Comparison of ENCODE assay signal across 8 mouse cellular contexts in genomic region chr1:191062781-191063485, GRCm38 (mm10). TPM values are rescaled to one million over a fixed set of nuclear protein-coding genes. Genes with fewer than 3 reads are reported as not detected.
DNase-seq lines count a peak whose midpoint lies in the region; ATAC-seq and TF ChIP-seq lines count a peak whose summit lies in the region.

Tatdn3 (minus strand) TSS chr1:191062932.
Nsl1 (plus strand) TSS chr1:191063012.

- peak; percentile 95 to 96 for DNase-seq in B cell, adult 2 months
- peak; percentile 72 to 85 for DNase-seq in heart, adult 9 months (ENCODE audit: low spot score in 2 of 2)
- DNase-seq in kidney, adult 9 months, result peak; percentile 88
- DNase-seq in limb, embryonic 14.5 days (ENCODE audit: low spot score), result peak; percentile 91
- peak; percentile 68 to 83 for DNase-seq in spleen, adult 2 months (ENCODE audit: low read depth in 1 of 2, low spot score in 2 of 2)

- under 1% methylated on average over 56 of the region's 56 CpGs for WGBS in embryonic facial prominence, embryonic 15.5 days
- under 1% methylated on average over 55 of the region's 56 CpGs for WGBS in limb, embryonic 14.5 days
- under 1% methylated on average over 56 of the region's 56 CpGs for WGBS in midbrain, embryonic 16.5 days
- under 1% methylated on average over 56 of the region's 56 CpGs for WGBS in spleen, adult 2 months

- peak; percentile 83 for ATAC-seq in embryonic facial prominence, embryonic 15.5 days (ENCODE audit: insufficient number of reproducible peaks, low FRiP score, low TSS enrichment, low read depth)
- ATAC-seq in limb, embryonic 14.5 days (ENCODE audit: low FRiP score, low read depth), result peak; percentile 92
- peak; percentile 94 for ATAC-seq in midbrain, embryonic 16.5 days

- H3K36me3 ChIP-seq in embryonic facial prominence, embryonic 15.5 days, result peaks cover 13% of the 10 kb centered on the region
- H3K36me3 ChIP-seq in limb, embryonic 14.5 days (ENCODE audit: control insufficient read depth, insufficient read depth, low read length), result peaks cover 28% of the 10 kb centered on the region
- no peaks in the 10 kb centered on the region for H3K36me3 ChIP-seq in midbrain, embryonic 16.5 days (ENCODE audit: control insufficient read depth, insufficient read depth, low read length)
- peaks cover 2% of the 10 kb centered on the region; the same call in 1 of the 2 replicates for H3K36me3 ChIP-seq in spleen, adult 2 months (ENCODE audit: control insufficient read depth, insufficient read depth, low read length)

- no peak for TF ChIP-seq POLR2A in bone marrow macrophage, adult 2 months (IDR thresholded peaks at IDR 0.05; ENCODE audit: borderline replicate concordance, low read depth, low read length)
- TF ChIP-seq POLR2A in limb, embryonic 14.5 days (IDR thresholded peaks at IDR 0.05; ENCODE audit: borderline replicate concordance, extremely low read depth, insufficient read depth, insufficient read length), result peak; percentile 38; the same call in 1 of the 2 replicates
- no peak for TF ChIP-seq POLR2A in spleen, adult 2 months (IDR thresholded peaks at IDR 0.05; ENCODE audit: low read depth, low read length)

- H3K27ac ChIP-seq in bone marrow macrophage, adult 2 months (ENCODE audit: insufficient read depth, low read depth, low read length), result peak within 1 kb of the TSS; percentile 51
- peak within 1 kb of the TSS; percentile 65 for H3K27ac ChIP-seq in embryonic facial prominence, embryonic 15.5 days (replicated peaks)
- peak within 1 kb of the TSS; percentile 16; the same call in 1 of the 2 replicates for H3K27ac ChIP-seq in limb, embryonic 14.5 days (replicated peaks; ENCODE audit: low read depth, low read length)
- H3K27ac ChIP-seq in midbrain, embryonic 16.5 days (ENCODE audit: low read length), result peak within 1 kb of the TSS; percentile 76
- no peak within 1 kb of the TSS; the same call in 1 of the 2 replicates for H3K27ac ChIP-seq in spleen, adult 2 months (ENCODE audit: insufficient read depth, low read length)

- H3K27me3 ChIP-seq in embryonic facial prominence, embryonic 15.5 days, result no peaks in the 10 kb centered on the region
- H3K27me3 ChIP-seq in limb, embryonic 14.5 days (ENCODE audit: control insufficient read depth, insufficient read depth, low read length), result no peaks in the 10 kb centered on the region
- H3K27me3 ChIP-seq in midbrain, embryonic 16.5 days (ENCODE audit: control insufficient read depth, insufficient read depth, low read depth, low read length), result no peaks in the 10 kb centered on the region
- H3K27me3 ChIP-seq in spleen, adult 2 months (ENCODE audit: control insufficient read depth, insufficient read depth, low read length), result no peaks in the 10 kb centered on the region

- peak within 1 kb of the TSS; percentile 86 for H3K4me3 ChIP-seq in bone marrow macrophage, adult 2 months (ENCODE audit: insufficient read depth, low read length)
- peak within 1 kb of the TSS; percentile 83 for H3K4me3 ChIP-seq in embryonic facial prominence, embryonic 15.5 days (replicated peaks)
- H3K4me3 ChIP-seq in limb, embryonic 14.5 days (replicated peaks; ENCODE audit: low read length), result peak within 1 kb of the TSS; percentile 81
- H3K4me3 ChIP-seq in midbrain, embryonic 16.5 days (ENCODE audit: low read depth, low read length), result peak within 1 kb of the TSS; percentile 83
- H3K4me3 ChIP-seq in spleen, adult 2 months (ENCODE audit: extremely low read depth, insufficient read depth, insufficient read length), result peak within 1 kb of the TSS; percentile 73

- peak within 1 kb of the TSS; percentile 73 for H3K9ac ChIP-seq in embryonic facial prominence, embryonic 15.5 days
- H3K9ac ChIP-seq in limb, embryonic 14.5 days (ENCODE audit: low read depth, low read length, severe bottlenecking), result peak within 1 kb of the TSS; percentile 77
- peak within 1 kb of the TSS; percentile 81 for H3K9ac ChIP-seq in midbrain, embryonic 16.5 days (ENCODE audit: low read depth, low read length)

- no peaks in the 10 kb centered on the region for H3K9me3 ChIP-seq in embryonic facial prominence, embryonic 15.5 days (replicated peaks)
- H3K9me3 ChIP-seq in limb, embryonic 14.5 days (ENCODE audit: control insufficient read depth, low read length), result no peaks in the 10 kb centered on the region
- H3K9me3 ChIP-seq in midbrain, embryonic 16.5 days (replicated peaks; ENCODE audit: control insufficient read depth, low read length, poor library complexity, severe bottlenecking), result no peaks in the 10 kb centered on the region

- no peak for TF ChIP-seq CTCF in bone marrow macrophage, adult 2 months (IDR thresholded peaks at IDR 0.05; ENCODE audit: low read depth, low read length)
- TF ChIP-seq CTCF in spleen, adult 2 months (IDR thresholded peaks at IDR 0.05; ENCODE audit: extremely low read depth, insufficient read depth, insufficient read length, insufficient replicate concordance), result no peak

- H3K4me2 ChIP-seq in embryonic facial prominence, embryonic 15.5 days (replicated peaks), result peak within 1 kb of the TSS; percentile 92
- H3K4me2 ChIP-seq in limb, embryonic 14.5 days (replicated peaks; ENCODE audit: low read depth, low read length, severe bottlenecking), result peak within 1 kb of the TSS; percentile 65
- H3K4me2 ChIP-seq in midbrain, embryonic 16.5 days (ENCODE audit: low read length), result peak within 1 kb of the TSS; percentile 93

- H3K4me1 ChIP-seq in bone marrow macrophage, adult 2 months (ENCODE audit: control insufficient read depth, insufficient read depth, low read length), result peaks cover 12% of the 10 kb centered on the region
- peaks cover 10% of the 10 kb centered on the region for H3K4me1 ChIP-seq in embryonic facial prominence, embryonic 15.5 days
- peaks cover 12% of the 10 kb centered on the region for H3K4me1 ChIP-seq in limb, embryonic 14.5 days (ENCODE audit: control insufficient read depth, insufficient read depth, low read length)
- peaks cover 15% of the 10 kb centered on the region for H3K4me1 ChIP-seq in midbrain, embryonic 16.5 days (ENCODE audit: control insufficient read depth, insufficient read depth, low read length)
- H3K4me1 ChIP-seq in spleen, adult 2 months (ENCODE audit: control insufficient read depth, insufficient read depth, insufficient read length), result peaks cover 5% of the 10 kb centered on the region; the same call in 1 of the 2 replicates

RNA-seq across cellular contexts. Expression of gene Tatdn3, which starts in this region (rescaled TPM):
- polyA plus RNA-seq in bone marrow macrophage, adult 2 months (2012; ENCODE audit: insufficient read depth, insufficient read length, missing spikeins), result 19.0 and 19.1 TPM in 2 replicates
- 13.8 and 14.7 TPM in 2 replicates for polyA plus RNA-seq in embryonic facial prominence, embryonic 15.5 days (2015; fragmentation: Nextera tagmentation; extraction: Ambion mirVana)
- polyA plus RNA-seq in limb, embryonic 14.5 days (2012; rRNA removed), result 25.9 and 27.8 TPM in 2 replicates
- polyA plus RNA-seq in limb, embryonic 14.5 days (2014; fragmentation: Nextera tagmentation; extraction: Ambion mirVana), result 15.7 and 17.2 TPM in 2 replicates
- 14.1 and 16.7 TPM in 2 replicates for polyA plus RNA-seq in midbrain, embryonic 16.5 days (2015; fragmentation: Nextera tagmentation; extraction: Ambion mirVana)
- 2.2 and 2.6 TPM in 2 replicates for polyA plus RNA-seq in spleen, adult 2 months (2012; rRNA removed)

RNA-seq across cellular contexts. Expression of gene Nsl1, which starts in this region (rescaled TPM):
- polyA plus RNA-seq in bone marrow macrophage, adult 2 months (2012; ENCODE audit: insufficient read depth, insufficient read length, missing spikeins), result 7.7 and 9.5 TPM in 2 replicates
- polyA plus RNA-seq in embryonic facial prominence, embryonic 15.5 days (2015; fragmentation: Nextera tagmentation; extraction: Ambion mirVana), result 17.6 and 18.2 TPM in 2 replicates
- 15.4 and 17.2 TPM in 2 replicates for polyA plus RNA-seq in limb, embryonic 14.5 days (2012; rRNA removed)
- 11.6 and 13.9 TPM in 2 replicates for polyA plus RNA-seq in limb, embryonic 14.5 days (2014; fragmentation: Nextera tagmentation; extraction: Ambion mirVana)
- polyA plus RNA-seq in midbrain, embryonic 16.5 days (2015; fragmentation: Nextera tagmentation; extraction: Ambion mirVana), result 2.4 and 3.2 TPM in 2 replicates
- polyA plus RNA-seq in spleen, adult 2 months (2012; rRNA removed), result 1.4 and 3.5 TPM in 2 replicates
